Mouse (Mus musculus) thymus, adult 2 months (tissue): ENCODE results near the gene Zfp12.

Experiments used
- CTCF ChIP-seq: fragments of 200-500 bp; IDR thresholded peaks from 2 replicates; pipeline ENCODE4 v1.5.1; 2012; ENCODE audit warnings: mild to moderate bottlenecking, control low read depth, low read length, moderate library complexity, borderline replicate concordance; ENCODE audit not compliant: control insufficient read depth, poor library complexity, insufficient read depth; ENCODE audit errors: extremely low read depth
- POLR2A ChIP-seq: fragments of 200-500 bp; IDR thresholded peaks from 2 replicates; pipeline ENCODE4 v1.6.1; 2012; ENCODE audit warnings: mild to moderate bottlenecking, low read length, control low read depth, moderate library complexity; ENCODE audit not compliant: control insufficient read depth, poor library complexity, insufficient read depth; ENCODE audit errors: extremely low read depth

- TF ChIP-seq CTCF (no peak), POLR2A (no peak)
Observed at GRCm38 (mm10) chr5:143264689-143265088, 29.7 kb downstream of the Zfp12 start.
